Mouse (Mus musculus) left cerebral cortex, postnatal 36 days (tissue): ENCODE results near the gene Fam122a. TPM values are rescaled to one million over a fixed set of nuclear protein-coding genes. Genes with fewer than 3 reads are reported as not detected.

ENCODE experiments used
- DNase-seq, 2 experiments: peaks; one replicate each; pipeline ENCODE4 v3.0.0; 2021 to 2022; ENCODE audit warnings: low spot score in 2 of 2, mixed read lengths in 1 of 2
- intact Hi-C: fragments of 180-260 bp; cut with DNase I; formaldehyde crosslinking; loops from one replicate; pipeline ENCODE4 v1.15.1; 2025
- total RNA-seq, 2 experiments: library from RNA; stranded (reverse); gene quantifications; 2 replicates each; pipeline ENCODE4 v1.2.3; 2021

The Fam122a gene
- total RNA-seq, 2 experiments from 2014 or later, result 30.8 to 32.3 TPM

DNA sequence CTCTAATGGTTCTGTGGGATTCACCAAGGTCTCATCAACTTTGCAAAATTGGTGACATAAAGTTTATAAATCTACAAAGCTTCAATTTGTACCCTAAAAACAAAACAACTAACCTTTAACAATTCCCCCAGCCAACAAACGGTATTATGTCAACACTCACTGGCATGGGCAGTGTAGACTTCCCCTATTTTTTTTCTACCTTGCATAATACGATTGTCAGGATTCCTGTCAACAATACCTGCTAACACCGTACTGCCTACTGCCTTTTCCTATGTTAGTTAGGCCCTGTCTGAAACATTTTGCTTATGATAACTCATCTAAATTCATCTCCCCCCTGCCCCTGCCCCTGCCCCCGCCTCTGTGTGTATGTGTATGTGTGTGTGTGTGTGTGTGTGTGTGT is 16.7 kb upstream of the Fam122a start:
- no peak for DNase-seq
- intact Hi-C loops, result no loop called here

DNA sequence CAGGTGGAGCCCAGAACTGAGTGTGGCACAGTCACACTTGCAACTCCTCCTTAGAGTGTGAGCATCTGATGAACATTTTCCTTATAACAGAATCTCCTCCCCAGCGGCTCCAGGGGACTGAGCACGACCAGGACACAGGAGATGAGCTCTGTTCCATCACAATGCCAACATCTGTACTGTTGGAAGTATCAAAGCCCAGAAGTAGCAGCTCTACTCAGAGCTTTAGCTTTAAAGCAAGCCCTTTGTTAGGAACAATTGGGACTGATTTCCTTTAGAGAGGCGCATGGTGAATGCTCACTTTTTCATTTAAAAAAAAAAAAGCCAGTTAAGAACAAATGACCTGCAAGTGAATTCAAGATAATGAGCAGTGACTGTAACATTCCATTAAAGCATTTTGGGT is 14.7 kb upstream of the Fam122a start:
- intact Hi-C loops, result no loop called here
- no peak for DNase-seq

DNA sequence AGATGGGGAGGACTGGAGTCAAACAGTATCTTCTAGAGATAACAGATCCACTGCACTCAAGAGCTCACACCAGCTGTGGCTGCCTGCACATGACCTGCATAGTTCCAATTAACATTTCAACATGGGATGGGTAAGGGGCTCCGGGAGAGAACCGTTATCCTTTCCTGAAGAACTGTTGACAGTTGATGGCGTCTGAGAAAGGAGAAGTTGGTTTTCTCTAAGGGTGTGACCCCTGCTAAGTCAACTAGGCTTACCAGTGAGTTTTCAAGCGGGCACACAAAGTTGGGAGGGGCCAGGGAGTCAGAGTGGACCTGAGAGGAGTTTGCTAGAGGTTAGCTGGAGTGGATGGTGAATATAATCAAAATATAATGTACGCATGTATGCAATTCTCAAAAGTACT is 13.1 kb upstream of the Fam122a start:
- DNase-seq, result no peak
- intact Hi-C loops, result no loop called here

DNA sequence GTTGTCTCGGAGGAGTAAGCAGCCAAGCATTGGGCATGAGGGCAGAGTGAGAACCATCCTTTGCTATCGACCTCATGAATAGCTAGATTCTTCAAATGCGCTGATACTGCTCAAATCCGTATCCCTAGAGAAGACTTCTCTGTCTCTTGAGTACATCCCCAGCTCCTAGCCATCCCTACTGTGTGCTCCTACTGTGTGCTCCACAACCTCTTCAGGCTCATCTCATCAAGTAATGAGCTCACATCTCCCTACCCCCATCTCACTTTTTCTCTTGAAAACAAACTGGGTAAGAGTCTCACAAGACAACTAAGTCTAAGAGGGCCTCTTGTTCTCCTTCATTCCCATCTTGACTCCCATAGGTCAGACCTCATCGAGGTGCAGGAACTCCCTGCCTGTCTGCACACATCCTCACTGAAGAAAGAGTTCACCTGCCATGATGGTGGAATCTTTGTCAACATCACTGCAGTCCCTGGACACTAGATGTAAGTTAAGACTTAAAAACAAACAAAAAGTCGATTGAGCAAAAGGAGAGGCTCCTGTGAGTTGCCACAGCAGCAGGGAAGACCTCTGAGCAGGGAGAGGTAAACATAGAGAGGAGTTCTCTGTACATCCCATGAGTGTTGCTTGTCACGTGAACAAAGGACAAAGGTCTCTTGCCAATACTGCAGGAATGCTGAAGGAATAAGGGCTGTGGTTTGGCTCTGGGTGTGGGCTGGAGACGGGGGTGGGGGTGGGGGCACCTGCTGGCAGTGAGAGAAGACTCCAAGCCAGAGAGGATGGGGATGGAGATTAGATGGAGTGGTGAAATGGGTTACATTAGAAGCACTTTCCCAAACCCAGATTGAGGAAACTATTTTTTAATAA is 9.5 kb upstream of the Fam122a start:
- intact Hi-C loops, result no loop called here
- DNase-seq, result no peak

DNA sequence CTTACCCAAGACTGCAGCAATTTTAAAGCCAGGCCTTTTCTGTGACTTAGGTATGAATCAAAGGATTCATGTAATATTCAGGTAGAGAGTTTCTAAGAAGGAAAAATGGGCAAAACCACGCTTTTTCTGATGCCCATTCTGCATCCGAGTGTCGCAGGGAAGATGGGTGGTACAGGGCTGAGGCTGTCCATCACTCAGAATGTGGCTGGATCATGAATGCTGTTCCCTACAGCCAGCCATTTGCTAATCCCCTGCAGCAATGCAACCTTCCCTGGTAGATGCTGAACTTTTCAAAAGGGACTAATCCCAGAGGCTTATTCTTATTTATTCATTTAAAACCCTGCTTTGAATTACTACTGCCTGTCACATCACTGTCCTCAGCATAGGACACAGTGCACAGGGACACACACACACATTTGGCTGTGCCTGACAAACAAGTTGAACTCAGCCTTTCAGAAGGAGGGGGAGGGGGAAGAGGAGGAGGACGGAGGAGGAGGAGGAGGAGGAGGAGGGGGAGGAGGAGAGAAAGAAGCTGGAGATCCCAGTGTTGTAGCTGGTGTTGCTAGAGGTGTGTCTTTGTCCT is 7.5 kb upstream of the Fam122a start:
- intact Hi-C loops, result no loop called here
- DNase-seq, result no peak

DNA sequence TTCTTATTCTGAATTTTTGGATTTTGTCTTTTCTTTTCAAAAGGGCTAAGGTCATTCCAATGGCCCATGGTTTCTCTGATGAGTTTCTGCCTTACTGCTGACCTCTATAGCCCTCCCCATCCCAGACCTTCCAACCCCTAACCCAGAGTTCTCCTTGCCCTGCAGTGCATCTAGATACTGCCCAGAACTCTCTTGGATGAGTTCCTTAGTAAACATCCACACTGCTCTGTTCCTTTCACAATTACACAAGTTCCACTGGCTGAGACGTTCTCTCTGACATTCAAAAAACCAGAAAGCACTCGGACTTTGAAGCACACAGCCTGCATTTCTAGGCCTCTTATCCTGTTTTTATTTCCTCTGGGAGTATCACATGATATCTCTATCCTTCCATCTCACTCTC is 3.8 kb upstream of the Fam122a start:
- intact Hi-C loops, result no loop called here
- no peak for DNase-seq

DNA sequence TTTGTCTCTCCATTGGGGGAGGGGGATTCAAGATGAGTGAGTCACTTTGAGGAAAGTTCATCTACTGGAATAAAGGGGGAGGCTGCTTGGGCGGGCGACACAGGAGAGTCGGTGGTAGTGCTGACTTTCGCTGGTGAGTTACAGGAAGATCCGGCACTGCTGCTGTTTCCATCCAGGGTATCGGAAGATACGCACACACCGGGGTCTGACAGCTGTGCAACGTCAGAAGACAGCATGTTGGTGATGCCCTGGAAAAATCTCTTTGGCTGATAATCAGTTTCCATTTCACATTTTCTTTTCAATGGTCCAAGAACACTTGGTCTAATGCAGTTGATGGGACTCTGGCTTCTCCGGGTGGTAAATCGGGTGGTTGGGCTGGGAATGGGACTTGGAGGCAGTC is 695 bp downstream of the Fam122a start:
- DNase-seq, result no peak
- intact Hi-C loops, result loop anchor here (5.0 kb wide), 2 partner anchors 81 to 174 kb away; partner anchors contain the start of gene Pip5k1b

DNA sequence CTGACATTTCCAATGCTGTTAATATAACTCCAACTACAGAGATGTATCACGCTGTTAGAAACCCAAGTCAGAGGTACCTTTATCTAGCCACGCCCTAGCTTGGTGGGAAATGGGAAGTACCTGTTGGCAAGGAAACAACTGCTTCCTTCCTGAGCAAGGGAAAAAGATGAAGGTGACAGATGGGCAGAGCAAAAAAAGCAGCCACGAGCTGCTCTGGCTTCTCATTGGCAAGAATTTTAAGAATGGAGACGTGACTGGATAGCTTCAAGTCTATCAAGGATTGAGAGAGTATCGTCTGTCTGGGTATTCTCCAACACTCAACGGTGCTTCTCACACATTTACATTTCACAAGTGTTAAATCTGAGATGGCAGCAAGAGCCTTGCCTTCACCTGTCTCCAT is 1.9 kb downstream of the Fam122a start:
- intact Hi-C loops, result loop anchor here (5.0 kb wide), 2 partner anchors 82 to 173 kb away; partner anchors contain the start of gene Pip5k1b
- no peak for DNase-seq

DNA sequence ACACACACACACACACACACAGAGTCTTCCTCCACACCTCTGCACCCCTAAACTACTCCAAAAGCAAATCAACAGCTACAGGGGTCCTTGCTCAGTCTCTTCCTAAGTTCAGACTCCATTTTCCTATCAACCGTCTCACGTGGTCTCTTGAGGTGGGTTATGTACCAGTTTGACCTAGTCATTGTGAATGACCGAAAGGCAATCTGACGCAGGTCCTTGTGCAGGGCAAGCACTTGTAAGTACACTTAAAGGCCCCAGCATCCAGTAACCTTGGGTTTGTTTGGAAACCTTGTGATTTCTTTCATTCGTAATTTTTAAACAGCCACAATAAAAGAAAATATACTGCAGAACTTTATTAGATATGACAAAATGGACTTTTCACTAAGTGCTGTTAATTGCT is 4.6 kb downstream of the Fam122a start:
- no peak for DNase-seq
- intact Hi-C loops, result no loop called here

DNA sequence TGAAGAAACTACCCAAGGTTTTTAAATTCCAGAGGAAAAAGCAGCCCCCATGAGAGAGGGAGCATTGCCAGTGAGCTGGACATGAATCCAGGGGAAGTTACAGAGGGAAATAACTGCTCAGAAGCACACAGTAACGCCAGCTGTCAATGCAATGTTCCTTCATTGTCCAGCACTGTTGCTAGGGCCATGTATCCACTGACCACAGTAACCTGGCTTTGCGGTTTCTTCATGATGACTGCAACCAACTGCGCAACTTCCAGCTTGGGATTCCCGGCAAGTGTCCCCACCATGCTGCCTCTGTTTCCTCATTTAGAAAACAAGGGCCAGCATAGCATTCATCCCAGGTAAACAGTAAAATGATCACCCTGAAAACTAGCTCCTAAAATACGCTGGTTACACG is 5.6 kb downstream of the Fam122a start:
- intact Hi-C loops, result no loop called here
- DNase-seq, result no peak

DNA sequence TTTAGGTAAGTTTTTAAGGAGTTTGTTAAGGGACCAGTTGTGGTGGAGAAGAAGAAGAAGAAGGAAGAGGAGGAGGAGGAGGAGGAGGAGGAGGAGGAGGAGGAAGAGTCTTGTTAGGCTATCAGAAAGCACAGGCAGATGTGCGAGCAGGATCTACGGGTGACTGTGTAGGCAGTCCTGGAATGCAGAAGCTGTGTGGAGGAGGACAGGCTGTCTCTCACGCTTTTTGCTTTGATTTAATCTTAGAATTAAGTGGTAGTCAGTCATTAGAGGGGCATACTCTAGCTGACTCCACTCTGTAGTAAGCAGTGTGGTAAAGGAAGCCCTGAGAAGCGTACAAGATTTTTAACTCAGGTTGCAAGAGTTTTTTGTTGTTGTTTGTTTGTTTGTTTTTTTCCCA is 7.9 kb downstream of the Fam122a start:
- DNase-seq, result no peak
- intact Hi-C loops, result no loop called here

DNA sequence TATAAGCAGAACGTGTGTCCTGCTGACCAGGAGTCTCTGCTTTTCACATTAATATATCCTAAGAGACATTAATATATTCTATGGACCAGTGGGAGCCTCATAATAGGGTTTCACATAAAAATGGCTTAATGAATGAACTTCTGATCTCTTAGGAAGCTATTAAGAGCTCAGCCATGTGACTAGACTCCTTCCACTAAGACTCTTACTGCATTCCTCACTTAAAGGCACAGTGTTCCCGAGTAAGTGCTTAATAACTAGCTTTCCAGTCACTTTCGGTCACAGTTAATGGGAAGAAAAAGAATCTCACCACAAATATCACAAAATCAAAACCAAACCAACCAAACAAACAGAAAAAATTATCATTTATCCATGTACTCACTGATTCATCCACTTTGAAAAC is 8.5 kb downstream of the Fam122a start:
- no peak for DNase-seq
- intact Hi-C loops, result no loop called here

DNA sequence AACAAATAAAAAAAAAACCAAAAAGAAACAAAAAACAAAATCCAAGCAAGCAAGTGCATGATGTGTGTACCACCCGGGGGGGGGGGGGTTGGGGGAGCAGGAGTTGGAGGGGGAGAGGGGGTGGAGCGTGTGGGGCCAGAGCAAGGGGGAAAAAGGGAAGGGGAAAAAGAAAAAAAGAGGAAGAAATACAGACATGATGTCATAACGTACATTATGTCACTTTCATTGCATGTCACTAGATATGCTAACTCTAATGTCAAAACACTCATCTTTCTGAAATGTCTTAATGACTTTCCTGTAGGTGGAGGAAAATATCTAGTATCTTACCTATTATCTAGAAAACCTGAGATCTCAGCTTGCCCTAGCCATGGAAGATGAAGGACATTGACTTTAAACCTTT is 14.1 kb downstream of the Fam122a start:
- intact Hi-C loops, result no loop called here
- no peak for DNase-seq

DNA sequence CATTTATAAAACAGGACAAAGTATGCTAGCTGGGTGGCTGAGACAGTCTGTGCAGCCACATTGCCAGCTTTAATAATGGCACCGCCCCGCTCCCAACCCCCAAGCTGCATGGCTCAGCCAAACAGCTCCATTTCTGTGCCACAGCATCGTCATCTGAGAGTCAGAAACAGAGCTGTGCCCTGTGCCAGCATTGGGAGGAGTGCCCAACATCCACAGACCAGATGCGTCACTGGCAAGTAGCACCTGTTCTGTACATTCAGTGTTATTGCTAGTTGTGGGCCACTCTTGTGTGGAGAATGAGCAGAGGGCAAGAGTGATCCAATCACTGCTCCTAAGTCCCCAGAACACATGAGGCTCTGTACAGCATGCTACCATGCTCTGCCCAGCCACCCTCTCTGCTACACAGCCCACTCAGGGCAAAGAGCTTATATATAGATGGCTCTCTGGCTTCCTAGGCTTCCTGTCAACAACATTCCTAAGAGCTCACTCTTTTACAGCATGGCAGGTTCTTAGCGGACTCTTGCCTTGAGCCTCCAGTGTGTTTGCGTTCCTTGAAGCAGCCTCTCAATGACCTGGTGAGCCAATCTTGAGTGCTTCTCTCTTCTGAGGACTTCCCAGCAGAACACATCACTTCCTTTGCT is 20.4 kb downstream of the Fam122a start:
- DNase-seq, result peak; percentile 48 to 68
- intact Hi-C loops, result no loop called here

DNA sequence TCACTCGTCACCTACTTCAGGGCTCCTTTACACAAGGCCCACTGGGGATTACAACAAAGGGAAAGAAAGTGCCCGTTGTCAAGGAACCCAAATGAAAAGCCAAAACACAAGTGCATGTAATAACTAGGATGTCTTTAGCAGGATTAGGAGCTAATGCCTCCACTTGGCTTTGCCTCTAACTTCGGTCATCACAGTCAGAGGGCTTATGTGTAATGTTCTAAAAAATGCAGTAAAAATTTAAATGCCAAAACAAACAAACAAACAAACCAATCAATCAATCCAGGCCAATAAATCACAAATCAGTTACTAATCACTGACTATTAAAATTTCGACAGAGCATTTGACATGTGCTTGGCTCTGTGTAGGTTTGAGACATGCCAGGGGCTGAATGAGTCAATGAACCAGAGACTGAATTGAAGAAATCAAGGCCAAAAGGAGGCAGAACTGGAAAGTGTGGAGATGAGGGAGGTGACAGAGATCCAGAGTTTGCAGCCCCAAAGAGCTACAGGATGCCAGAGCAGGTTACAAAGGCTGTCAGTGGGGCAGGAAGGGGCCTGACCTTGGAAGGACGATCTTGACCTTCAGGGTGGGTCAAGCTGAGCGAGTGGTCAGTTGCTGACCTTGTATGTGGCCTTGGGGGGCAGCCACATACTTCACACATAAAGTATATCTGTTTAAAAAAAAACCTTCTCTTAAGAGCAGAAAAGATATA is 21.8 kb downstream of the Fam122a start:
- no peak for DNase-seq
- intact Hi-C loops, result no loop called here

DNA sequence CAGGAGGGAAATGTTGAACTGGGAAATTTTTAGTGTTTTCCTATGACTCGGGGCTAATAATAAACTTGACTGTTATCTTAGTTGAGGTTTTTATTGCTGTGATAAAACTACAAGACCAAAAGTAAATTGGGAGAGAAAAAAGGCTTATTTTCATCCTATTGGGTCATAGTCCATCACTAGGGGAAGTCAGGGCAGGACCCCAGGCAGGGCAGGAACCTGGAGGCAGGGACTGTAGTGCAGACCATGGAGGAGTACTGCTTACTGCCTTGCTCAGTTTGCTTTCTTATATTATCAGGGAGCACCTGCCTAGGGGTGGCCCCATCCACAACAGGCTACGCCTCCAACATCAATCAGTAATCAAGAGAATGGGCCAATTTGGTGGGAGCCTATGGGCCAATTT is 22.7 kb downstream of the Fam122a start:
- intact Hi-C loops, result no loop called here
- no peak for DNase-seq

DNA sequence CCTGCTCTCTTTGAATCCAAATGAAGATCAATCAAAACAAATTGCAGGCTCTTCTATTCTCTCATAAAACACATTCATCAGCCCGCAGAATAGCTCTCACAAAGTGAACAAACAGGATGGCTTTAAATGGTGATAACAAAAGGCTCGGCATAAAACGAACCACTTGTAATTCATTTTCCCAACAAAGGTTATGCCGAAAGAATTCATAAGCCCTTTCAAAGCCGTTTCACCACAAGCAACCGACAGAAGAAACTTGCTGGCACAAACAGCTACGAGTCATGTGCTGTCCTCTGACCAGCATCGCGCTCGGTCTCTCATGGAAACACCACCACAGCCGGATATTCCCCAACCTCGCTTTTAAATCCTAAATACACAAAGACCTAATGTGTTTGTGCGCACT is 23.8 kb downstream of the Fam122a start:
- intact Hi-C loops, result no loop called here
- DNase-seq, result no peak

DNA sequence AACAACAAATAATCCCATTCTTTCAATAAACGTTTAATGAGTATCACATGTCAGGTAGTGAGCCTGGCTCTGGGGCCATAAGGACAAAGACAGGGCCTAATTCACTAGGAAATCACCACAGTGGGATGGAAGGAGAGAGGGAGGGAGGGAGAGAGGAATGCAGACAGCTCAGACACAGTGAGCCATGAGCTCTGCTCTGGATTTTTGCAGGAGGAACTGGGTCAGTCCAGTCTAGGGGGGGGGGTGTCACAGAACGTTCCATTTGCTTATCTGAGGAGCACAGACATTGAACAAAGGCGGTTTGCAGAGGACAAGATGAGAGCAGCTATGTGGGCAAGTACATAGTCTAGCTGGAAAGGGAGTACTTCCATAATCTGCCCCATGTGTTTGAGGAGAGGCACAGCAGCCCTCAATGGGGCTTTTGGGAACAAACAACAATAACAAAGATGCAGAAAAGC is 24.7 kb downstream of the Fam122a start:
- intact Hi-C loops, result no loop called here
- no peak for DNase-seq

DNA sequence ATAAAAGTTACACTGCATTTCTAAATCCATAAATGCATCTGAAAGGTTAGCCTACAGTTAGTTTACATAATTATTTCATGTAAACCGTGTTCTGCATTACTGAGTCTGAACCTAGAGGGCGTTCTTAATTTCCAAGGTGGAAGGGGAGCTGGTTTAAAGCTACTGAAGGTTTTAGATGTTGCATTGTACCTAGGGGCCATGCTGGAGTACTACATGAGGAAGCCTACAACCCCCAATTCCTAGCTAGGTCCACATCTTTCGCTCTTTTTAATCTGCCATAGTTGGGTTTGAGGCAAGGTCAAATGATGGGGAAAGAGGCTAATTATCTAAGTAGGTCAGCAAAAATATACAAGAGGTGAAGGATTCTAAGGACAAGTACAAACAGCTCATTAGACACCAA is 25.5 kb downstream of the Fam122a start:
- DNase-seq, result no peak
- intact Hi-C loops, result no loop called here

DNA sequence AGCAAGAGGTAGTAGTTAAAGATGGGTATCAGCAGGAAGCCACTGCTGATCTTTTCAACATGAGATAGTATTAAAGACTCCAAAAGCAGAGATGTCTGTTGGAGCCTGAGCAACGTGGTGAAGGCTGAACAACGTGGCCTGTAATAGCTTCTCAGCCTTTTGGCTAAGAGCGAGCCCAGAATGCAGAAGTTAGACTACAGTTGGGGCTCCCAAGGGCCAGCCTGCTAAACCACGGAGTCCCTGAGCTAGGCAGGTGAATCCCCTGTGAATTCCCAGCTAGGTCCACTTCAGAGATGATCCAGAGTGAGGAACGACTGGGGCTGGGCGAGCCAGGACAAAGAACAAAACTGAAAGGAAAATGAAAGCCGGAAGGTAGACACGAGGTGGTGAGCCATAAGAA is 26.4 kb downstream of the Fam122a start:
- intact Hi-C loops, result no loop called here
- DNase-seq, result no peak
